In genomic region chr2:119302876-119303275, GRCm38 (mm10) we compare ENCODE assay signal across 18 mouse cellular contexts. TPM values are rescaled to one million over a fixed set of nuclear protein-coding genes. Genes with fewer than 3 reads are reported as not detected.
DNase-seq lines count a peak whose midpoint lies in the region; TF ChIP-seq lines count a peak whose summit lies in the region.
"Had no signal": no experiment of that assay in that cellular context is flagged by ENCODE, and none has a peak within 500 bp of the region (broad histone marks: within the 10 kb centered on the region; RNA-seq: fewer than 3 reads in every experiment).

No protein-coding gene starts in this region.

- no peak overlapping the region for H3K4me3 ChIP-seq in gastrocnemius, adult 2 months
- H3K4me3 ChIP-seq: heart, embryonic 12.5 days; hindbrain, embryonic 10.5 days; intestine, embryonic 15.5 days; limb, embryonic 13.5 days; liver, embryonic 15.5 days had no signal

- intact Hi-C loops in gastrocnemius, adult 2 months (cut with DNase I), result no loop called here

- H3K27ac ChIP-seq in gastrocnemius, adult 2 months, result no peak overlapping the region
- H3K27ac ChIP-seq: hindbrain, embryonic 10.5 days; intestine, embryonic 15.5 days; limb, embryonic 13.5 days; liver, embryonic 15.5 days had no signal

- DNase-seq in gastrocnemius, adult 2 months, result peak; percentile 44
- no peak for DNase-seq in gastrocnemius, adult 8-10 months (ENCODE audit: low spot score in 2 of 2)
- DNase-seq in testis, postnatal 10 days (ENCODE audit: low spot score), result peak; percentile 40
- no peak for DNase-seq in testis, postnatal 14 days (ENCODE audit: low spot score)
- DNase-seq in adrenal gland, postnatal 25 days, result peak; percentile 51
- DNase-seq in right cerebral cortex, adult 2 months (ENCODE audit: low spot score in 2 of 2), result no peak
- no peak for DNase-seq in spleen, postnatal 10 days (ENCODE audit: low spot score in 2 of 2)
- DNase-seq: cerebellum, adult 11-12 months; heart, postnatal 10 days; kidney, adult 8-10 months; kidney, postnatal 36 days; midbrain, embryonic 14.5 days had no signal

- TF ChIP-seq CTCF in gastrocnemius, adult 2 months (IDR thresholded peaks at IDR 0.05), result no peak

RNA-seq across cellular contexts. Expression of gene Vps18, which starts 14.3 kb away (rescaled TPM):
- 10 to 100 TPM; 10.9 to 11.7 TPM for total RNA-seq in gastrocnemius, adult 2 months (2021)
- 10 to 100 TPM; 10.8 to 12.5 (median 11.5) TPM for total RNA-seq in gastrocnemius, adult 8-10 months (2022)
- 18.5 and 21.1 TPM in 2 replicates for total RNA-seq in adrenal gland, postnatal 25 days (2021)

RNA-seq across cellular contexts. Expression of gene Dll4, which starts 22.7 kb away (rescaled TPM):
- total RNA-seq in gastrocnemius, adult 2 months (2021), result 1 to 10 TPM; 3.8 to 4.8 TPM
- 1 to 10 TPM; 3.3 to 5.8 (median 3.9) TPM for total RNA-seq in gastrocnemius, adult 8-10 months (2022)
- 8.0 and 12.9 TPM in 2 replicates for total RNA-seq in adrenal gland, postnatal 25 days (2021)
- total RNA-seq: megakaryocyte-erythroid progenitor cell, adult 5-6 weeks had no signal

RNA-seq across cellular contexts. Expression of gene Rhov, which starts 31.8 kb away (rescaled TPM):
- not detected for total RNA-seq in gastrocnemius, adult 2 months (2021)
- not detected for total RNA-seq in gastrocnemius, adult 8-10 months (2022)
- 0.49 TPM in 1 of 2 replicates, not detected in the other for total RNA-seq in adrenal gland, postnatal 25 days (2021)
- total RNA-seq: heart, postnatal 10 days; megakaryocyte-erythroid progenitor cell, adult 5-6 weeks had no signal

RNA-seq across cellular contexts. Expression of gene Chac1, which starts 48.2 kb away (rescaled TPM):
- 10 to 100 TPM; 30.1 to 90.4 TPM for total RNA-seq in gastrocnemius, adult 2 months (2021)
- 100 to 1,000 TPM in 1 of 4 experiments, 10 to 100 TPM in 3; 59.1 to 158 (median 73.1) TPM for total RNA-seq in gastrocnemius, adult 8-10 months (2022)
- total RNA-seq in adrenal gland, postnatal 25 days (2021), result 5.0 and 10.2 TPM in 2 replicates
- total RNA-seq: megakaryocyte-erythroid progenitor cell, adult 5-6 weeks had no signal

Comparison
In these comparisons a context has a peak if more than half of its experiments do, and no peak if none do; other contexts are left out.
1. DNase-seq: peak in gastrocnemius, adult 2 months (single experiment), testis, postnatal 10 days (single experiment) and adrenal gland, postnatal 25 days (single experiment); none in gastrocnemius, adult 8-10 months (0 of 2), testis, postnatal 14 days (single experiment), right cerebral cortex, adult 2 months (0 of 2) and spleen, postnatal 10 days (0 of 2).